Mouse (Mus musculus): Measurements from ENCODE around the gene Nedd8.
A peak's percentile ranks its signal among the peaks of the same experiment; 100 is the strongest.

Nedd8 gene

GRCm38 (mm10) chr14:55671486-55671832 lies 465 bp downstream of the Nedd8 start:
- DNase-seq (ENCODE audit: low read depth, low spot score): no peak

DNA sequence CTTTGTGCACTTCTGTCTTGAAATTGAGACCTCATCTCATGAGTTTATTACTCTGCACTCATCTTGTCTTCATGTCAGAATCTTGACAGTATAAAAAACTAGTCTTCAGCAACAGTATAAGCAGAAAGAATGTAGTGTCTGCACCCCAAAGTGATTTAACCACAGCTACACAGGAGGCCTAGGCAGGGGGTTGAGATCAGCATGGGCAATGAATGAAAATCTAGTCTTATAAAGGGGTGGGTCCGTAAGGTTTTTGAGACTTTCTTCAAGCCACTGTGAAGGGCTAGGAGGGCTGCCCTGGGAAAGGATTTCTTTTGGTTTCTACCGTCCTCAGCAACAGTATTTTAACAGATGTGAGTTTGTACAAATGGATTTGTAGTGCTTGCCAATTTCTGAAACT lies 11.3 kb downstream of the Nedd8 start:
- DNase-seq (ENCODE audit: low read depth, low spot score): no peak

- peak; percentile 90 for DNase-seq (ENCODE audit: low read depth, low spot score)
Measured at GRCm38 (mm10) chr14:55659960-55660573, 11.9 kb downstream of the Nedd8 start, which contains the start of gene Mdp1. Gene Mdp1, minus strand, starts transcription at chr14:55660508.

GRCm38 (mm10) chr14:55658011-55658410 lies 13.9 kb downstream of the Nedd8 start:
- no peak for DNase-seq (ENCODE audit: low read depth, low spot score)

GRCm38 (mm10) chr14:55656935-55657334 lies 15.0 kb downstream of the Nedd8 start:
- no peak for DNase-seq (ENCODE audit: low read depth, low spot score)

- DNase-seq (ENCODE audit: low read depth, low spot score): no peak
Measured at GRCm38 (mm10) chr14:55651528-55651927, 20.4 kb downstream of the Nedd8 start.

DNA sequence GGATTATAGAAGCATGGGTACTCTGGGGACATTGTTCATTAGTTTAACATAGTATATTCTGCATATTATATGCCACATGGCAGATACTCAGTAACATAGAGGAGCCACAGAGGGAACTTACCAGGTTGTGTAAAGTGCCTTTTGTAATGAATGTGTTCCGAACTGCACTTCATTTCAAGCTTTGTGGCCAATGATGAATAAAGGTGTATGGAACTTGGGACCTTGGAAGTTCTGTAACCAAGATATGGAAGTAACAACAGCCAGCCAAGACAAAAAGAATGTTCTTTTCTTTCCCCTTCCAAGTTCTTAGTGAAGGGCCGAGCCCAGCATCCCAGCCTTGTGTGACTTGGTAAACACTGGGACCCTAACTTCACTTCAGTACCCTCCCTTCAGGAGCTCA lies 22.0 kb downstream of the Nedd8 start, which contains the start of gene Tssk4:
TSS of gene Tssk4 (plus strand) at position 301 of the 400 bp plus-strand sequence.
- no peak for DNase-seq (ENCODE audit: low read depth, low spot score)

DNA sequence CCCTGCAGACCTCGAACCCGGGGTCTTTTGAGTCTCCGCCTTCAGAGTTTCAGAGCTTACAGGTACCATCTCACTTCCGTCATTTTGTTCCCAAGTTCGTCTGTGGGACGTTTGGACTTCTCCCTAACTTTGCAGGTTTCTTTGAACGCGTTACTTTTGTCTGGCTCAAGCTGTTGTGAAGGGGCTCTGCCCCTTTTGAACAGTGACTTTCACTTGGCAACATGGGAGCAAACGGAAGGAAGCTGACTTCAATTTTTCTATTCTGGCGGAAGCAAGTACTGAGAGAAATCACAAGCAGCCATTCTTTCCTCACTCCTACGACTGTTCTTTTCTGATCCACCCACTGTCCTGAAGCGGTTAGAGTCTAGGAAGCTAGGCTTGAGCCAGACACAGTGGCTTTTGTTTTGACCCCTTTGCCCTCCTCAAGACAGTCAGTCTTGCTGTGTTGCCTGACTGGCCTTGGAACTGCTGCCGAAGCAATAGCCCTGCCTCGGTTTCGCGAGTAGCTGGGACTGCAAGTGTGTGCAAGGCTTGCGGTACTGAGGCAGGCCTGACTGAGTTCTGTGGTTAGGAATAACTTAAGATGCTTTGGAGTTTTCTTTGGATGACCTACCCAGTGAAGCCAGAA lies 27.5 kb downstream of the Nedd8 start:
- DNase-seq (ENCODE audit: low read depth, low spot score): peak; percentile 62

GRCm38 (mm10) chr14:55643060-55643907 lies 28.6 kb downstream of the Nedd8 start, which contains the start of gene Tm9sf1:
Gene Tm9sf1, minus strand, starts transcription at chr14:55643806.
- DNase-seq (ENCODE audit: low read depth, low spot score): peak; percentile 89

DNA sequence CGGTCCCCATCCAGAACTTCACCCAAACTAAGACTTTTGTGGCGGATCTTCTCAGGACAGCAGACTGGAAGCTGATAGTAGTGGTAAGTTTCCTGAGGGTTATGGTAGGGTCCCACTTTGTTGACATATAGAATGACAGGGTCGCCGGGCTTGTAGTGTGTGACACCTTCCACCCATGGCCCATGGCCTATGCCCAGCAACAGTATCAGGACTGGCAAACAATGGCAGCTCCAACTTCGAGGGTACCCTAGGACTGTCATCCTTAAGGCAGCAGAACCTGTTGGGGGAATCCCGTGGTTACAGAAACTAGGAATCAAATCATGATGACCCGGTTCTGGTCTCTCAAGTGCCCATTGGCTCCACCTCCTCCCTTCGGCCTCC lies 29.3 kb downstream of the Nedd8 start:
- no peak for DNase-seq (ENCODE audit: low read depth, low spot score)

DNA sequence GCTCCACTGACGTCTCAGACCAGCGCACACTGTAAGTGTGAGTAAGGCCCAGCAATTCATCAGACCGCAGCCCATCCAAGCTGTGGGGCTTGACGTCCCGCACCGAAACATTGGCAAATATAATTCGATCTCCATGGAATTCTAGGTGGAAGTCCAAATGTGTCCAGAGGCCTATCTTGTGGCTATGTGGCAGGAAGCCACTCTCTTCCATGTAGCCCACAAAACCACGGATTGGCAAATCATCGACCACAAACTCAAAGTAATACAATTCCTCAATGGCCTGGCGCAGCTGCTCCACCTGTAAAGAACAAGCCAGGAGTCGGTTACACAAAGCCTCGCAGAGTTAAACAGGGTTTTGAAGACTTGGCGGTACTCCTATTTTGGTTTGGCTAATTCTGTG lies 30.6 kb downstream of the Nedd8 start:
- no peak for DNase-seq (ENCODE audit: low read depth, low spot score)

GRCm38 (mm10) chr14:55640816-55641215 lies 31.1 kb downstream of the Nedd8 start:
- no peak for DNase-seq (ENCODE audit: low read depth, low spot score)

- no peak for DNase-seq (ENCODE audit: low read depth, low spot score)
Measured at GRCm38 (mm10) chr14:55637795-55638194, 34.1 kb downstream of the Nedd8 start, which contains the start of gene Gm49378. Gene Gm49378, minus strand, starts transcription at chr14:55637895.

DNA sequence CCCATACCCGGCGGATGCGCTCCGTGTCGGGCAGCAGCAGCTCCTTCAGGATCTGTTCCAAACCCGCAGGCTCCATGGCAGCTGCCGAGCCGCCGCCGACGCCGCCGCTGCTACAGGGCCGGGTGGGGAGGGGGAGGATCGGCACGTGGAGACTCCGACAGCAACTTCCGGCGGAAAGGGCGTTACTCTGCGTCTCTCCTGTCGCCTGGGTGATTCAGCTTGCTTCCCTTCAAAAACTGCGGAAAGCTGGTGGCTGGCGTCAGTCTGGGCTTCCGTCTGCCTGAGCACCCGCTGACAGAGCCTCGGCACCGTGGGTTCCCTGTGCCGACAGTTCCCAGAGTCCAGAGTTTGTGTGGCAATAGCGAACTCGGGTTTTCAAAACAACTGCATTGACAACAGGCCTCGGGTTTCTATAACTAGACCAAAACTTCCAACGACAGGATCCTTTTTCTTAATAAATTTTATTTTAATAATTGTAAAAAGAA lies 36.4 kb downstream of the Nedd8 start, which contains the start of gene Ipo4:
TSS of gene Ipo4 (minus strand) at position 435 of the 485 bp plus-strand sequence.
- peak; percentile 93 for DNase-seq (ENCODE audit: low read depth, low spot score)

DNA sequence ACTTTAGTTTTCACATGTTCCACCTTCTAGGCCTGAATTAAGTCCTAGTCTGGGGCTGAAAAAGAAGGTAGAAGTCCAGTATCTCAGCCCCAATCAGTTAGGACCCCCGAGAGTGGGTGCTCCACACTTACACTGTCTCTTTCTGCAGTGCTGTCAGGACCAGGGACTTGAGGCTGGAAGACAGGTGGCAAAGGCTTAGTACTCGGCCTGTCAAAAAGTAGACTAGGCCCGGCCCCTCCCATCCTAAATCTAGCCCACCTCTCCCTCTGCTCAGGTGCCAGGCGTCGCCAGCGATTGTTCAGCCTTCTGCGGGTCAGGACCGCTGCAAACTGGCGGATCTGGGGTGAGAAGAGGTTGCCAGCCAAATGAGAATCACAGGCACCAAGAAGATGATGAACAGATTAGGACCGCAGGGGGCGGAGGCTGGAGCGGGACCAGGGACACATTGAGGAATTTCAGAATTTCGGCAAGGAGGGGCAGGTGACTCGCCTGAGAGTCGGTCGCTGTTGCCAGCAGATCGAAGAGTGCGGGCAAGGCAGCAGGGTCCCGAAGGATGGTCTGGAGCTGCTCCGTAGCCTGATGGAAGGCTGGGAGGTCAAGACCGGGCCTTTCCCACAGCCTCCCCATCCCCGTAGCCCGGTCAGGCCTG lies 36.9 kb downstream of the Nedd8 start:
- no peak for DNase-seq (ENCODE audit: low read depth, low spot score)

DNA sequence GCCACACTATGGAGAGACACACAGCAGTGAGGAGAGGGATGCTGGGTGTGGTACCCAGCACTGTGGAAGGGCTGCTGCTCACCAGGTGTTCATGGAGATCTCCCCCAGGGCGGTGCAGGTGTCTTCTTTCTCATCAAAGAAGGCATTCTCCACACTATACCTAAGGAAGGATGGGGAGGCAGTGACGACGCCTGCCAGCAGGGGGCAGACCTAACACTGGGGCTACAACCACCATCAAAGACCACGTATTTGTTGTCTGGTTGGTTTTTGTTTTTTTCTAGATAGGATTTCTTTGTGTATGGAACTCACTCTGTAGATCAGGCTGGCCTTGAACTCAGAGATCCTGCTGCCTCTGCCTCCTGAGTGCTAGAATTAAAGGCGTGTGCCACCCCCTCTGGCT lies 42.6 kb downstream of the Nedd8 start:
- peak; percentile 76 for DNase-seq (ENCODE audit: low read depth, low spot score)

DNA sequence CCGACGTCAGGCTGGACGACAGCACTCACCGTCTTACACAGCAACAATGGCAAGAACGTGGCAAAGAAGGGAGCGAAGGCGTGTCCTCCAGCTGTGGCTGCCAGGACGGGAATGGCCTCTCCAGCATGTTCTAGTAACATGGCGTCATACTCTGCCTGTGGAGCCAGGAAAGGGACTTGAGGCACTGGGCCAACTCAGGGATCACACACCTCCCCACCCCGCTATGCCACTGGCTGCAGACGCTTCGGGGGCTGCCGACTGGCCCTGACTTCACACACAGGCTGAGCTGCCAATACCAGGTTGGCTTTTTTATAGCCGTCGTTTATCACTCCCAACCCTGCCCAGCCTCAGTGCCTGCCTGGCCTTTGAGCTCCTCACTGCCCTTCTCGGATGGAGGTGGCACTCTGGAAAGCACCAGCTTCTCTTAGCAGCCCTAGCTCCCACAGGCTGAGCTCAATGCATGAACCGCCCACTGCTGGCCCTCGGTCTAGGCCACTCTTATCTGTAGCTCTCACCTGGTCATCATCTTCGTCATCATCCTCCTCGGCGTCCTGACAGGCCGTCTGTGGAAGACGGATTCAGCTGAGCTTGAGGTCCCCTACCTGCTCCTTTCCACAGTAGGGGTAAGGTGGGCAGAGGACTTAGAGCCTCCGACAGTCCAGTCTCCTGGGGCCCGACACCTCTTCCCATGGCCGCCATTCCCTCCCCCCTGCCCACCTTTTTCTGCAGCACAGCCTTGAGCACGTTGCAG lies 43.7 kb downstream of the Nedd8 start:
- no peak for DNase-seq (ENCODE audit: low read depth, low spot score)

DNA sequence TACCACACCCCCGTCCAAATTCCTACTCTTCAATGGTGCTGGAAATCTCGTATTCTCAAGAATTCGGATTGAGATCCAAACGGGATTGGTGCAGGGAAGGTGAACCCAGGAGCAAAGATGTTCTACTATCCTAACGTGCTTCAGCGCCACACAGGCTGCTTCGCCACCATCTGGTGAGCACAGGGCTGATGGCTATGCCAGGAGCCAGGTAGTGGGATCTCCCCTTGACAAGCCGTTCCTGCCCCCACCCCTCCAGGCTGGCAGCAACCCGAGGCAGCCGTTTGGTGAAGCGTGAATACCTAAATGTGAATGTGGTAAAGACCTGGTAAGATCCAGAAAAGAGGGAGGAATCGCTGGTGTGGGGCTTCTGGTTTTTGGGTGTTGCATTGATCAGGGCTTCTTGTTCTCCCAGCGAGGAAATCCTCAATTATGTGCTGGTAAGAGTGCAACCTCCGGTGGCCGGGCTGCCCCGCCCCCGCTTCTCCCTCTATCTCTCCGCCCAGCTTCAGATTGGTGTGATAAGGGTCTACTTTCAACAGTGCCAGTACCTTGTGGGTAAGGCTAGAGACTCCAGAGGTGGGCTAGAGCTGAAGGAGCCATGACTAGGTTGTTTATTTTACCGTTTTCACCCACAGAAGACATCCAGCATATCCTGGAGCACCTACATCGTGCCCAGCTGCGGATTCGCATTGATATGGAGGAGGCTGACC lies 53.3 kb downstream of the Nedd8 start:
- DNase-seq (ENCODE audit: low read depth, low spot score): peak; percentile 22

DNA sequence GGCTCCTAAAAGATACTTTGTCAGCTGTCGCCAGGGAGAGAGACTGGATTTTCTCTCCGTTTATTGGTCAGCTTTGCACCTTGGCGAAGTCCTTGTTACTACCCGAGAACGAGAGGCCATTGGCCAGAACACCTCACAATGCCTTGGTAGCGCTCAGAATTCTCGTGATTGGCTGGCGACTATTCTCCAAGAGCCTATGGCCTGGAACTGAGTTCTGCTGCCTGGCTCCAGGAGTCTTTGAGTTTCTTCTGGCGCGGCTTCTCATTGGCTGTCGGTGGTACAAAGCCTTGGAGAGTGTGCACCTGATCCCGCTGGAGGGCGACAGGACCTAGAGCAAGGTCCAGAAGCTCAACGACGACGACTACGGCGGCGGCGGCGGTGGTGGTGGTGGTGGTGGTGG lies 54.1 kb downstream of the Nedd8 start, which contains the start of gene Rec8:
TSS of gene Rec8 (plus strand) at position 216 of the 400 bp plus-strand sequence.
- DNase-seq (ENCODE audit: low read depth, low spot score): peak; percentile 63

GRCm38 (mm10) chr14:55616844-55617243 lies 55.1 kb downstream of the Nedd8 start:
- no peak for DNase-seq (ENCODE audit: low read depth, low spot score)

All from CD4-positive helper T cell, adult 2 months (primary cell).